Mouse (Mus musculus) urinary bladder, postnatal 10 days (tissue): ENCODE measurements around the gene Dusp22.

ENCODE experiments used
- DNase-seq: peaks from one replicate; pipeline ENCODE4 v3.0.0; 2022; ENCODE audit warnings: low spot score

The Dusp22 gene

GRCm38 (mm10) chr13:30750461-30751303 lies 90.9 kb downstream of the Dusp22 start:
- DNase-seq, result no peak

GRCm38 (mm10) chr13:30751304-30751580 lies 91.4 kb downstream of the Dusp22 start:
- DNase-seq, result no peak

- DNase-seq, result no peak
These were observed 92.9 kb downstream of the Dusp22 start for GRCm38 (mm10) chr13:30752581-30753187.

- no peak for DNase-seq
These were observed 93.6 kb downstream of the Dusp22 start for GRCm38 (mm10) chr13:30753441-30753840.

- DNase-seq, result no peak
These were observed 94.3 kb downstream of the Dusp22 start for GRCm38 (mm10) chr13:30754066-30754465.

GRCm38 (mm10) chr13:30754825-30755476 lies 95.2 kb downstream of the Dusp22 start:
- DNase-seq, result no peak

- DNase-seq, result no peak
These were observed 95.8 kb downstream of the Dusp22 start for GRCm38 (mm10) chr13:30755577-30755976.

GRCm38 (mm10) chr13:30755998-30756639 lies 96.3 kb downstream of the Dusp22 start:
- no peak for DNase-seq

GRCm38 (mm10) chr13:30757264-30757900 lies 97.6 kb downstream of the Dusp22 start:
- DNase-seq, result no peak

GRCm38 (mm10) chr13:30758789-30759381 lies 99.1 kb downstream of the Dusp22 start:
- no peak for DNase-seq

- DNase-seq, result no peak
These were observed 100.7 kb downstream of the Dusp22 start for GRCm38 (mm10) chr13:30760374-30761090.
